Mouse (Mus musculus) ES-E14 (cell line): Measurements from ENCODE around the gene Pafah1b3. TPM values are rescaled to one million over a fixed set of nuclear protein-coding genes. Genes with fewer than 3 reads are reported as not detected.

Source experiments
- DNase-seq: peaks from one replicate; pipeline ENCODE4 v3.0.0-alpha.2; 2013; ENCODE audit warnings: low read depth, low spot score
- H3K27ac ChIP-seq: 2 replicates; pipeline ENCODE4 v1.5.1; 2012; ENCODE audit warnings: low read depth, mild to moderate bottlenecking, low read length, moderate library complexity, mixed read lengths; ENCODE audit not compliant: poor library complexity, insufficient read depth, severe bottlenecking
- H3K36me3 ChIP-seq: 2 replicates; pipeline ENCODE4 v1.6.1; 2012; ENCODE audit warnings: mild to moderate bottlenecking, low read length, moderate library complexity, mixed read lengths; ENCODE audit not compliant: control insufficient read depth, poor library complexity, insufficient read depth, severe bottlenecking
- H3K4me1 ChIP-seq, 2 experiments: fragments of 150-350 bp in 1 of 2; sonication (generic) in 1 of 2; 2 replicates each; pipeline ENCODE4 v1.6.1; 2012; ENCODE audit warnings: low read length in 2 of 2, mild to moderate bottlenecking in 1 of 2, mixed read lengths in 1 of 2; ENCODE audit not compliant: control insufficient read depth in 2 of 2, insufficient read depth in 2 of 2, poor library complexity in 1 of 2
- H3K4me3 ChIP-seq, 2 experiments: fragments of 150-350 bp in 1 of 2; sonication (generic) in 1 of 2; 2 replicates each; pipeline ENCODE4 v1.5.1; 2012; ENCODE audit warnings: low read length in 2 of 2, low read depth in 1 of 2, mild to moderate bottlenecking in 1 of 2, mixed read lengths in 1 of 2; ENCODE audit not compliant: insufficient read depth in 1 of 2, poor library complexity in 1 of 2, severe bottlenecking in 1 of 2
- H3K9ac ChIP-seq: 2 replicates; pipeline ENCODE4 v1.6.1; 2012; ENCODE audit warnings: low read depth, mild to moderate bottlenecking, low read length, mixed read lengths; ENCODE audit not compliant: poor library complexity, insufficient read depth, severe bottlenecking
- H3K9me3 ChIP-seq: fragments of 150-350 bp; sonication (generic); 2 replicates; pipeline ENCODE4 v1.6.1; 2012; ENCODE audit warnings: low read depth, mild to moderate bottlenecking, low read length; ENCODE audit not compliant: control insufficient read depth, insufficient read depth
- CHD2 ChIP-seq: IDR thresholded peaks from 2 replicates; pipeline ENCODE4 v1.6.1; 2014; ENCODE audit warnings: mild to moderate bottlenecking, low read depth, low read length, inconsistent platforms
- HCFC1 ChIP-seq: IDR thresholded peaks from 2 replicates; pipeline ENCODE4 v1.6.1; 2012; ENCODE audit warnings: low read length, inconsistent platforms, borderline replicate concordance; ENCODE audit not compliant: insufficient read depth
- MAFK ChIP-seq: IDR thresholded peaks from 2 replicates; pipeline ENCODE4 v1.6.1; 2014; ENCODE audit warnings: mild to moderate bottlenecking, low read depth, low read length, inconsistent platforms; ENCODE audit not compliant: insufficient read depth
- ZC3H11A ChIP-seq: IDR thresholded peaks from 2 replicates; pipeline ENCODE4 v1.6.1; 2012; ENCODE audit warnings: low read depth, mild to moderate bottlenecking, inconsistent platforms, low read length, borderline replicate concordance
- ZNF384 ChIP-seq: IDR thresholded peaks from 2 replicates; pipeline ENCODE4 v1.6.1; 2012; ENCODE audit warnings: low read depth, low read length, inconsistent platforms
- in situ Hi-C, 2 experiments: fragments of 600-800 bp; cut with MboI; formaldehyde crosslinking; loops; one replicate each; pipeline ENCODE4 v1.15.1; 2025; ENCODE audit warnings: low sequenced_read_pairs in 2 of 2, inconsistent platforms in 1 of 2; ENCODE audit not compliant: unreplicated experiment in 2 of 2
- total RNA-seq: library from RNA; depleted of rRNA; stranded (reverse); fragments of 300-350 nt; gene quantifications from 2 replicates; pipeline ENCODE4 v1.2.3, GENCODE M21; 2012

Gene Pafah1b3
- total RNA-seq, 1 experiment, result 76.5 TPM

DNA sequence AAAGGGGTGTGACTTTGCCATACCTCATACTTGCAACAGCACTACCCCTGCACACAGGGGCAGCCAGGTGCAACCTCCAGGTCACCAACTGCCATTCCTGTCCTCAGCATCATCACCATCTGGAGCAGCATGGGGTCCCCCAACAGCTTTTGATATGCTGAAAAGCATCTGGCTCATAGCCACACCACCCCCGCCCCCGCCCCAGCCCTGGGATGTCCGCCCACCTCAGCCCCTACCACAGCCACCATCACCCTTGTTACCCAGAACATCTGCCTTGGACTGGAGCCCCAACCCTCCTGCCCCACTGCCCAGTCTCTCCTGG, 5.9 kb upstream of the Pafah1b3 start:
- no peaks in the 10 kb centered on the region for H3K9me3 ChIP-seq
- in situ Hi-C loops, result no loop called here
- H3K4me3 ChIP-seq, result no peak overlapping the region
- TF ChIP-seq ZC3H11A, result no peak
- H3K4me1 ChIP-seq, result peaks cover 9 to 18% of the 10 kb centered on the region in 2 experiments
- no peak for DNase-seq
- no peak overlapping the region for H3K9ac ChIP-seq
- H3K36me3 ChIP-seq, result no peaks in the 10 kb centered on the region; the same call in 1 of the 2 replicates
- H3K27ac ChIP-seq, result no peak overlapping the region

DNA sequence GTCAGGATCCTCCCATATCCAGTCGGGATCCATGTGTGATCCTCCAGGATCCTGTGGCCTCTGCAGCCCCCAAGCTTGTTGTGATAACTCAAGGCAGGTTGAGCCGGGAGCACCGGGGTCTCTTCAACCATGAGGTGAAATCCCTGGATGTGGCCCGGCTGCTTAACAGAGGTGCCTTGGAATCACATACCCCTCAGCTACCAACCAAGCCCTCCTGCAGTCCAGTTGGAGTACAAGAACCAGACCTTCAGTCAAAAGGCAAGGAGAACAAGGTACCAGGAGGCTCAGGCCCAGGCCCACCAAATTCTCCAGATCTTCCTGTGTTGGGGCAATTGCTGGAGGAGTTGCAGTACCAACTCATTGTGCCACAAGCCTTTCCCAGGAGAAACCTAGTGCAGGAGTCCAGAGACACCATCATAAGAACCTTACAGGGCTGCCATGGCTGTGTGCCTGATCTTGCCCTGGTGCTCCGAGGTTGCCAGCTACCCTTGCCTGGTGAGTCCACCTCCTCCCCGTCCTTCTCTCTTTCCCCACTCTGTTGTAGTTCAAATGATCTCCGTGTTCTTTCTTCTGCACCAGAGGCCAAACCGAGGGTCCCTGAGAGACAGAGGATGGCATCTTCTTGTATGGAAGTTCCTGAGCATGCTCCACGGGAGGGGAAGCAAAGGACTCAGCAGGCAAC, 5.4 kb upstream of the Pafah1b3 start:
- Histone ChIP-seq H3K9me3 (no peaks in the 10 kb centered on the region), H3K9ac (no peak overlapping the region), H3K4me3 (no peak overlapping the region), H3K27ac (no peak overlapping the region; the same call in 1 of the 2 replicates), H3K4me1 (peaks cover 8 to 18% of the 10 kb centered on the region in 2 experiments), H3K36me3 (no peaks in the 10 kb centered on the region; the same call in 1 of the 2 replicates)
- in situ Hi-C loops, result no loop called here
- TF ChIP-seq HCFC1 (no peak), MAFK (no peak), ZNF384 (no peak), CHD2 (no peak), ZC3H11A (no peak)
- DNase-seq, result no peak

DNA sequence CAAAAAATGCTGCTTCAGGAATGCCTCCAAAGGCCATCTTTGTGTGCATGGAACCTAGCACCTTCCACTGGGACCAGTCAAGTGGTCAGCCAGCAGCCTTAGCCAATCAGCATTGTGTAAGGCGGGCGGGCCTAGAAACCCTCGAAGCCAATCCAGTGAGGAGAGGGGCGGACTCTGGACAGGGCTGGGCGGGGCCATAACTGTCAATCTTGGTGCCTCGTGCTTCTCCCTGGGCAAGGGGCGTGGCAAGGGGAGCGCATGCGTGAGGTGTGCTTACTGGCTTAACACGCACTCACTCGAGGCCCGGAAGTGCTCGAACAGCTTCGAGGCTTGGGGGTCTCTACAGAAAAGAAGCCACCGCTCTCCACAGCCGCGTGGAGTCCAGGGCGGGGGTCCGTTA, 3.3 kb upstream of the Pafah1b3 start, which contains the start of gene Prr19:
TSS of gene Prr19 (plus strand) at position 349 of the 400 bp plus-strand sequence.
- Histone ChIP-seq H3K36me3 (peaks cover 2% of the 10 kb centered on the region; the same call in 1 of the 2 replicates), H3K9ac (no peak within 1 kb of the TSS), H3K4me3 (no peak within 1 kb of the TSS), H3K4me1 (peaks cover 10 to 18% of the 10 kb centered on the region in 2 experiments), H3K27ac (no peak within 1 kb of the TSS), H3K9me3 (no peaks in the 10 kb centered on the region)
- in situ Hi-C loops, result no loop called here
- TF ChIP-seq CHD2, result no peak
- no peak for TF ChIP-seq MAFK
- no peak for TF ChIP-seq ZNF384
- TF ChIP-seq HCFC1, result no peak
- TF ChIP-seq ZC3H11A, result no peak
- peak; percentile 94 for DNase-seq

DNA sequence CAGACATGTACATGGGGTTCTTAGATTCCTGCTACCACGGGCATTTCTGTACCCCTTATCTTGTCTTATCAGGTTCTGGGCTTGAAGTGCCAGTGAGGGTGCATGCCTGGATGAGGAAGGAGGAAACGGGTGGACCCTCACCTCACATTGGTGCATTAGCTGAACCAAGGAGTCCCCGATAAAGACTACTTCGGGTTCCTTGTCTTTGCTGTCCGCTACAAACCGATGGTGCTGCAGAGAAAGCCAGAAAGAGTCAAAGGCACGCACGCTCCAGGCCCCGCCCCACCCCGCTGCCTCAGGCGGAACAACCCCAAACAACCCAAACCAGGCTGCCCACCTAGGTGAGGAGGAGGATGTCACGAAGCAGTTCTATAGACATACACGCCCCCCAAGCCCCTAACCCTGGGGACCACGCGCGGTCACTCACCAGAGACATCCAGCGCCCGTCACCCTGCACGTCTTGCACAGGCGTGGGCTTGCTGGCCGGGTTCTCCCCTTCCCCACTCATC, 787 bp downstream of the Pafah1b3 start:
- no peak for DNase-seq
- H3K27ac ChIP-seq, result 0 out of 2 replicates have a peak overlapping the region, but pooled peaks have one; percentile 64
- in situ Hi-C loops, result no loop called here

More for the DNA sequence above, 787 bp downstream of the Pafah1b3 start:
- H3K4me3 ChIP-seq, result peak overlapping the region; percentile 73 to 78
- H3K4me1 ChIP-seq, result peaks cover 7 to 10% of the 10 kb centered on the region in 2 experiments; a peak in 3 of 4 replicates
- no peaks in the 10 kb centered on the region for H3K9me3 ChIP-seq
- TF ChIP-seq MAFK (no peak), ZC3H11A (no peak), ZNF384 (no peak), CHD2 (no peak), HCFC1 (no peak)
- peaks cover 27% of the 10 kb centered on the region for H3K36me3 ChIP-seq
- peak overlapping the region; percentile 81 for H3K9ac ChIP-seq
